Mouse (Mus musculus) heart, adult 2 months (tissue): ENCODE measurements around the gene B4galt4. TPM values are rescaled to one million over a fixed set of nuclear protein-coding genes. Genes with fewer than 3 reads are reported as not detected.

ENCODE experiments used
- DNase-seq, 2 experiments: peaks; one replicate each; pipeline ENCODE4 v3.0.0; 2021
- H3K27ac ChIP-seq: fragments of 200-600 bp; 2 replicates; pipeline ENCODE4 v1.8.1; 2022
- H3K27me3 ChIP-seq: fragments of 200-500 bp; 2 replicates; pipeline ENCODE4 v1.6.1; 2012; ENCODE audit warnings: mild to moderate bottlenecking, low read length, inconsistent platforms, mixed read lengths; ENCODE audit not compliant: control insufficient read depth, insufficient read depth
- H3K36me3 ChIP-seq: fragments of 200-500 bp; 2 replicates; pipeline ENCODE4 v1.6.1; 2012; ENCODE audit warnings: low read length, inconsistent platforms; ENCODE audit not compliant: control insufficient read depth, insufficient read depth
- H3K4me1 ChIP-seq: fragments of 200-500 bp; 2 replicates; pipeline ENCODE4 v1.6.1; 2011; ENCODE audit warnings: low read length; ENCODE audit not compliant: control insufficient read depth, insufficient read depth
- H3K4me3 ChIP-seq: fragments of 200-600 bp; 2 replicates; pipeline ENCODE4 v1.8.1; 2022
- H3K79me2 ChIP-seq: fragments of 200-500 bp; replicated peaks from 2 replicates; pipeline ENCODE4 v1.6.1; 2012; ENCODE audit warnings: mild to moderate bottlenecking, inconsistent platforms, low read length, moderate library complexity, mixed read lengths; ENCODE audit not compliant: control insufficient read depth, insufficient read depth
- H3K9ac ChIP-seq: fragments of 200-500 bp; 2 replicates; pipeline ENCODE4 v1.6.1; 2012; ENCODE audit warnings: low read depth, mild to moderate bottlenecking, control low read depth, inconsistent platforms, low read length, mixed read lengths
- CTCF ChIP-seq: fragments of 200-600 bp; IDR thresholded peaks from 2 replicates; pipeline ENCODE4 v1.8.1; 2022; ENCODE audit warnings: antibody characterized with exemption, mild to moderate bottlenecking, moderate library complexity
- EP300 ChIP-seq: fragments of 200-500 bp; IDR thresholded peaks from 2 replicates; pipeline ENCODE4 v1.6.1; 2011; ENCODE audit warnings: low read depth, low read length, control low read depth; ENCODE audit not compliant: insufficient read depth
- POLR2A ChIP-seq: fragments of 200-500 bp; IDR thresholded peaks from 2 replicates; pipeline ENCODE4 v1.6.1; 2011; ENCODE audit warnings: mild to moderate bottlenecking, low read depth, low read length, control low read depth; ENCODE audit not compliant: insufficient read depth
- WGBS: fragments of 180-500 bp; shearing (Covaris S2); methylation state at CpG from one replicate; pipeline ENCODE4 v1.1.7; 2018; 5-methylcytosine and 5-hydroxymethylcytosine counted together
- intact Hi-C: fragments of 180-260 bp; cut with DNase I; formaldehyde crosslinking; loops from one replicate; pipeline ENCODE4 v1.15.1; 2025
- long read RNA-seq: library from polyadenylated mRNA; stranded (forward); transcript quantifications from one replicate; pipeline ENCODE4 v2.0.0, GENCODE M21; 2021
- polyA plus RNA-seq: library from polyadenylated mRNA; depleted of rRNA; stranded (reverse); fragments of >200 nt; gene quantifications from 2 replicates; pipeline ENCODE4 v1.2.3, GENCODE M21; 2012; rRNA removed
- total RNA-seq, 2 experiments: library from RNA; stranded (reverse); gene quantifications; 2 replicates each; pipeline ENCODE4 v1.2.3; 2021

Gene B4galt4
- total RNA-seq: 10 to 100 TPM in 1 of 2 experiments, 1 to 10 TPM in 1; 8.1 to 13.2 TPM
- polyA plus RNA-seq: 6.4 and 9.6 TPM in 2 replicates
- long read RNA-seq, transcript B4galt4-205 (7 exons, 2,168 nt): minor isoform, 8 of 28 reads
- long read RNA-seq, transcript B4galt4-201 (7 exons, 2,304 nt): major isoform, 10 of 28 reads
- long read RNA-seq, partial matches to known transcripts: 3 of 28 reads
- long read RNA-seq, other reads (novel, unspliced or antisense): 6 of 28 reads

DNA sequence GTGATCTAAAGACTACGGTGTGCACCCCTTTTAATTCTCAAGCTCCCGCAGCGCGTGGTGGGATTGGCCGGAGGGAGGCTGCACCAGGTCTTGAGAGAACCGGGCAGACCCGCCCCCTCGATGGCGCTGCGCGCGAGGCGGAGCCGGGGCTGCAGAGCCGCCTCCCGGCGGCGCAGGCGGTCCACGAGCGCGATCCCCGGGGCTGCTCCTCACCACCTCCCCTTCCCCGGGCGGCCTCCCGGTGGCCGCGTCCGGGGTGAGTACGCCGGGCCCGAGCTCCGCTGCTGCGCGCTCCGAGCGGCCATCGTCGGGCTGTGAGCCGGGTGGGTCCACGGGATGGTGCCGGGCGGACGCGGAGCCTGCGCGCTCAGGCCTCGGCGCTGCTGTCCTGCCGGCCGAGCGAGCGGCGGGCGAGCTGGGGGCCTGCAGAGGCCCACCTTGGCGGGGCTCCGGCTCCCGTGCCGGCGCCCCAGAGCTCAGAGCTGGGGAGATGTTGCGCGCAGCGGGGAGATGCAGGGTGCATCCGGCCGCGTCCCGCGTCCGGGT is at the start of gene B4galt4:
Gene B4galt4 (plus strand): TSS at position 152 of the 546 bp plus-strand sequence.
- intact Hi-C loops: loop anchor here (1.0 to 2.0 kb wide), 2 partner anchors 11 to 15 kb away; no protein-coding TSS in a partner anchor
- H3K27me3 ChIP-seq: no peaks in the 10 kb centered on the region
- H3K27ac ChIP-seq: peak within 1 kb of the TSS; percentile 90
- WGBS: under 1% methylated on average over 68 of the region's 69 CpGs
- peak within 1 kb of the TSS; percentile 81 for H3K4me3 ChIP-seq
- H3K4me1 ChIP-seq: peaks cover 5% of the 10 kb centered on the region
- peak within 1 kb of the TSS; percentile 89 for H3K9ac ChIP-seq
- TF ChIP-seq POLR2A: peak; percentile 58
- TF ChIP-seq EP300: no peak
- peak; percentile 60 for TF ChIP-seq CTCF
- H3K79me2 ChIP-seq: peaks cover 1% of the 10 kb centered on the region; the same call in 1 of the 2 replicates
- peak; percentile 89 for DNase-seq
- H3K36me3 ChIP-seq: peaks cover 13% of the 10 kb centered on the region

DNA sequence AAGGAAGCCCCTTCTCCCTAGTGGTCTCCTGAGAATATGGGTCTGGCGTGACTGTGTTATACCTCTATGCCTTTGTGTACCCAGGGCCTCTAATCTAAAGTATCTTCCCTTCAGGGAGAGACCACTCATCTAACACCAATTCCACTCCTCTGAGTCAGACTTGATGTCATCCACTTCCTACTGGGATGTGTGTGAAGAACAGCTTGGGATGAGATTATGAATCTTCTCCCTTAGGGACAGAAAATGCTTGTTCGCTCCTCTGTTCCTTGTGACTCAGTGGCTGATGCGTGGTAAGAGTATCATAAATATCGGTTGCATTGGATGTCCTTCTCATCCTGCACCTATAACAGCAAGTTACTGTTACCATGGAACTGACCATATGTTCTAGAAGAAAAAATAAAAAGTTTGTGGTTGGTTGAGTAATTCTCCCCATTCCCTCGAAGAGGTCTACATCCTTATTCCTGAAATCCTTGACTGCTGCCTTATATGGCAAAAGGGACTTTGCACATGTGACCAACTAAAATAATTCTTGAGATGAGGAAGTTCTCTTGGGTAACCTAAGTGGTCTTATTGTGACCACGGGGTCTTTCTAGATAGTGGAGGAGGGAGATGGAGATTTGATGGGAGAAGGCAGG is 47.0 kb upstream of the B4galt4 start:
- H3K36me3 ChIP-seq: peaks cover 20% of the 10 kb centered on the region
- no peak overlapping the region for H3K27ac ChIP-seq
- intact Hi-C loops: no loop called here
- no peaks in the 10 kb centered on the region for H3K27me3 ChIP-seq
- H3K4me1 ChIP-seq: peaks cover 16% of the 10 kb centered on the region
- no peak for DNase-seq
- TF ChIP-seq CTCF: no peak
- H3K9ac ChIP-seq: no peak overlapping the region
- H3K4me3 ChIP-seq: no peak overlapping the region
- WGBS: 44% methylated on average over 6 of the region's 6 CpGs
- H3K79me2 ChIP-seq: peaks cover 10% of the 10 kb centered on the region

DNA sequence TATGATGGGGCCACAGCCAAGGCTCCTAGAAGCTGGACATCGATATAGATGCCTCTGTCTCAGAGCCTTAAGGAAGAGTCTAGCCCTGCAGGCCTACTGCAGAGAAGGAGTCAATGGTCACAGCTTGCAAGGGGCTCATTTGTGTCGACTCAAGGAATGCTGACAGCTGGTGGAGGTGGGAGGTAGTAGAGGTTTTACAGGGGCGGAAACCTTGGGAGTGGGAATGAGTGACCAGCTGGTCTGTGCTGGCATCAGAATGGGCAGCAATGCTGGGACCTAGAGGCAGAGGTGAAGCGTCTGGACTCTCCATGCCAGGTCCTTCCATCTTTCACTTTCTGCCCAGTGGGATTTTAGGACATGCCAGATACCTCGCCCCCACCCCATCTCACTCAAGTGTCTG is 46.5 kb upstream of the B4galt4 start:
- 77% methylated on average over 5 of the region's 5 CpGs for WGBS
- DNase-seq: no peak
- Histone ChIP-seq H3K4me3 (no peak overlapping the region), H3K36me3 (peaks cover 21% of the 10 kb centered on the region), H3K27me3 (no peaks in the 10 kb centered on the region), H3K9ac (no peak overlapping the region), H3K4me1 (peaks cover 16% of the 10 kb centered on the region), H3K27ac (no peak overlapping the region), H3K79me2 (peaks cover 10% of the 10 kb centered on the region)
- intact Hi-C loops: no loop called here
- TF ChIP-seq POLR2A: no peak
- TF ChIP-seq CTCF: no peak
- TF ChIP-seq EP300: no peak

DNA sequence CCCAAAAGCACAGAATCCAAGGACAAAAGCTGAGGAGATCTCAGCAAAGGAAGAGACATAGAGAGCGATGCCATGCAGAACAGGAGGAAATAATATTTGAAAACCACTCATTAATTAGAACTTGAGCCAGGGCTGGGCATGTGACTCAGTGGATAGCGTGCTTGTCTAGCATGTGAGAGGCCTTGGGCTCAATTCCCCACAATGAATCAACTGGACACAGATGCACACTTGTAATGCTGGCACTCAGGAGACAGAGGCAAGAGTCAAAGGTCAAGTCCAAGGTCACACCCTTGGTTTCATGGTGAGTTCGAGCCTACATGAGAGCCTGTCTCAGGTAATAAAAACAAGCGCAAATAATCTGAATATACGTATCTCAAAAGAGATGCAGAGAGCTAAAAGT is 44.5 kb upstream of the B4galt4 start:
- peaks cover 11% of the 10 kb centered on the region for H3K79me2 ChIP-seq
- H3K4me1 ChIP-seq: peaks cover 20% of the 10 kb centered on the region
- H3K36me3 ChIP-seq: peaks cover 26% of the 10 kb centered on the region
- intact Hi-C loops: no loop called here
- no peak overlapping the region for H3K27ac ChIP-seq
- no peak overlapping the region for H3K4me3 ChIP-seq
- no peaks in the 10 kb centered on the region for H3K27me3 ChIP-seq
- H3K9ac ChIP-seq: no peak overlapping the region
- TF ChIP-seq CTCF: no peak
- TF ChIP-seq EP300: no peak
- no peak for TF ChIP-seq POLR2A
- DNase-seq: no peak
- WGBS: 88% methylated on average over 5 of the region's 5 CpGs

DNA sequence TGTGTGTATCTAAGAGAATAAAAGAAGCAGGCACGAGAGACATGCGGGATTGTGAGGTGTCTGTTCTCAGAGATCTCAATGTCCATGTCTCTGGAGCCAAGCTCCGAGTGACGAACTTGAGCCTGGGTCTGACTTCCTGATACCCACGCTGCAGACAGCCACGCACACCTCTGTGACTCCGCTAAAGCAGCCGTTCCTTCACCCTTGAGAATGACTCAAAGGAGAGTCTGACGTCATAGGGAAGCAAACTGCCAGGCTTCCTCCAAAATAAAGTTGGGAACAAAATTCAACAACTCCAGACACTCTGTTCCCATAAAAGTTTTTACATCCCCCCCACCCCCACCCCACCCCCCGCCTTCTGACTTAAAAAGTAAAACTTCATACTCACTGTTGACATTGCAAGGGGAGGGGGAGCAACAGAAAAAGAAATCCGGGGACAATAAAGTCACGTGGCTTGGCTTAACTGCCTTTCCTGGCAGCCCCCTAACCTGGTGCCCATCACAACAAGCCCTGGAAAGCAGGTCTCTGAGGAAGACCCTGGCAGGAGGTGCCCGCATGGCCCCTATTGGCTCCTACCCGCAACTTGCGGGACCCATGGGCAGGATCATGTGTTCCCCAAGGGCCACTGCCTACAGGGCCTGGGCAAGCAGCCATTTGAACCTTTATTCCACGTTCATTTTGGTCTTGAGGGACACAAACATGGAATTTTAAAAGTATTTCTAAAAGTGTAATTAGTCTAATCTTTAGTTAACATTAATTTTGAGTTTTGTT is 41.5 kb upstream of the B4galt4 start:
- WGBS: 24% methylated on average over 16 of the region's 16 CpGs
- Histone ChIP-seq H3K79me2 (peaks cover 11% of the 10 kb centered on the region), H3K9ac (no peak overlapping the region), H3K27ac (peak overlapping the region; percentile 57), H3K4me1 (peaks cover 21% of the 10 kb centered on the region), H3K36me3 (peaks cover 20% of the 10 kb centered on the region), H3K4me3 (no peak overlapping the region), H3K27me3 (no peaks in the 10 kb centered on the region)
- DNase-seq: peak in 1 of 2 experiments; percentile 30
- no peak for TF ChIP-seq POLR2A
- TF ChIP-seq CTCF: no peak
- TF ChIP-seq EP300: no peak
- intact Hi-C loops: no loop called here
